Mouse (Mus musculus) 3134 (cell line): ENCODE data around the gene Grik1.

ENCODE experiments used
- DNase-seq: peaks from one replicate; pipeline ENCODE4 v3.0.0-alpha.2; 2011; ENCODE audit warnings: low spot score; ENCODE audit not compliant: insufficient read length; ENCODE audit errors: extremely low read depth

Gene Grik1

GRCm38 (mm10) chr16:88142574-88142973, 147.5 kb downstream of the Grik1 start:
- DNase-seq = no peak

- no peak for DNase-seq
Observed at GRCm38 (mm10) chr16:88142136-88142535, 147.9 kb downstream of the Grik1 start.

- DNase-seq = no peak
Observed at GRCm38 (mm10) chr16:88141594-88141993, 148.5 kb downstream of the Grik1 start.

- no peak for DNase-seq
Observed at GRCm38 (mm10) chr16:88138913-88139312, 151.2 kb downstream of the Grik1 start.

GRCm38 (mm10) chr16:88132919-88133318, 157.1 kb downstream of the Grik1 start:
- DNase-seq = no peak

GRCm38 (mm10) chr16:88131103-88131502, 159.0 kb downstream of the Grik1 start:
- no peak for DNase-seq

- no peak for DNase-seq
Observed at GRCm38 (mm10) chr16:88125098-88125497, 165.0 kb downstream of the Grik1 start.

- no peak for DNase-seq
Observed at GRCm38 (mm10) chr16:88112551-88113138, 177.4 kb downstream of the Grik1 start.

GRCm38 (mm10) chr16:88111459-88111858, 178.6 kb downstream of the Grik1 start:
- DNase-seq = no peak

- no peak for DNase-seq
Observed at GRCm38 (mm10) chr16:88094206-88094789, 195.8 kb downstream of the Grik1 start.

GRCm38 (mm10) chr16:88087280-88087679, 202.8 kb downstream of the Grik1 start:
- DNase-seq = no peak

GRCm38 (mm10) chr16:88074716-88075115, 215.3 kb downstream of the Grik1 start:
- DNase-seq = no peak

- no peak for DNase-seq
Observed at GRCm38 (mm10) chr16:88060936-88061335, 229.1 kb downstream of the Grik1 start.

GRCm38 (mm10) chr16:88048121-88048520, 241.9 kb downstream of the Grik1 start:
- no peak for DNase-seq

GRCm38 (mm10) chr16:88044321-88044720, 245.7 kb downstream of the Grik1 start:
- DNase-seq = no peak

GRCm38 (mm10) chr16:88042458-88042857, 247.6 kb downstream of the Grik1 start:
- no peak for DNase-seq

GRCm38 (mm10) chr16:88038503-88039091, 251.5 kb downstream of the Grik1 start:
- DNase-seq = no peak

- no peak for DNase-seq
Observed at GRCm38 (mm10) chr16:87988805-87989204, 301.3 kb downstream of the Grik1 start.

- DNase-seq = no peak
Observed at GRCm38 (mm10) chr16:87984201-87984870, 305.7 kb downstream of the Grik1 start.

- DNase-seq = no peak
Observed at GRCm38 (mm10) chr16:87974076-87974443, 316.0 kb downstream of the Grik1 start.

- no peak for DNase-seq
Observed at GRCm38 (mm10) chr16:87973394-87974075, 316.5 kb downstream of the Grik1 start.
